In the genomic region with DNA sequence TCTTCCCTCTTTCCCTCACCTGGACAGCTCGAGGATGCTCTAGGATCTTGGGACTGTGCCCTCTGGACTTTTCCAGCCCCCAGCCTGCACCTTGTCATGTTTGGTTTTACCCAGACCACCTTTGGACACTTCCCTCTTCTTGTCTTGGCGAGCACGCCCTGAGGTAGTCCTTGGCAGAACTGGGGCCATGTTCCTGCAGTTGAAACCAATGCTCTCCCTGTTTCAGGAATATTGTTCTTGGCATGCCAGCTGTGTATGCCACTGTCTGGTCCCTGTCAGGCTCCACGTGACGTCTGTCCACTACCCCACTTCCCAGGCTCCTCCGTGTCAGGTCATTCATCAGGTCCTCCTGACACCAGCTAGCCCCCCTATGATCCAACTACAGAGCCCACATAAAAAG, we compare ENCODE assay signal across 14 mouse cellular contexts. TPM values are rescaled to one million over a fixed set of nuclear protein-coding genes. Genes with fewer than 3 reads are reported as not detected.
"Had no signal": no experiment of that assay in that cellular context is flagged by ENCODE, and none has a peak within 500 bp of the region (broad histone marks: within the 10 kb centered on the region; RNA-seq: fewer than 3 reads in every experiment).

No protein-coding gene starts in this region.

- DNase-seq: kidney, adult 18-20 months; kidney, postnatal 36 days; layer of hippocampus, postnatal 36 days; liver, embryonic 13.5 days; lung, adult 2 months; lung, postnatal 14 days; midbrain, embryonic 14.5 days; thymus, postnatal 25 days had no signal

RNA-seq across cellular contexts. Expression of a gene that starts 36.4 kb away (rescaled TPM):
- total RNA-seq: liver, adult 2 months; megakaryocyte progenitor cell, adult 5-6 weeks had no signal
- polyA plus RNA-seq: liver, adult 2 months; liver, embryonic 13.5 days; liver, embryonic 16.5 days; small intestine, adult 2 months; spleen, adult 2 months had no signal

RNA-seq across cellular contexts. Expression of a gene that starts 49.3 kb away (rescaled TPM):
- total RNA-seq: megakaryocyte progenitor cell, adult 5-6 weeks; megakaryocyte-erythroid progenitor cell, adult 5-6 weeks had no signal
